Mouse (Mus musculus): Measurements from ENCODE around the gene Usp15. TPM values are rescaled to one million over a fixed set of nuclear protein-coding genes. Genes with fewer than 3 reads are reported as not detected.

Gene Usp15
- polyA plus RNA-seq, 1 experiment from 2014 or later = 85.9 TPM

DNA sequence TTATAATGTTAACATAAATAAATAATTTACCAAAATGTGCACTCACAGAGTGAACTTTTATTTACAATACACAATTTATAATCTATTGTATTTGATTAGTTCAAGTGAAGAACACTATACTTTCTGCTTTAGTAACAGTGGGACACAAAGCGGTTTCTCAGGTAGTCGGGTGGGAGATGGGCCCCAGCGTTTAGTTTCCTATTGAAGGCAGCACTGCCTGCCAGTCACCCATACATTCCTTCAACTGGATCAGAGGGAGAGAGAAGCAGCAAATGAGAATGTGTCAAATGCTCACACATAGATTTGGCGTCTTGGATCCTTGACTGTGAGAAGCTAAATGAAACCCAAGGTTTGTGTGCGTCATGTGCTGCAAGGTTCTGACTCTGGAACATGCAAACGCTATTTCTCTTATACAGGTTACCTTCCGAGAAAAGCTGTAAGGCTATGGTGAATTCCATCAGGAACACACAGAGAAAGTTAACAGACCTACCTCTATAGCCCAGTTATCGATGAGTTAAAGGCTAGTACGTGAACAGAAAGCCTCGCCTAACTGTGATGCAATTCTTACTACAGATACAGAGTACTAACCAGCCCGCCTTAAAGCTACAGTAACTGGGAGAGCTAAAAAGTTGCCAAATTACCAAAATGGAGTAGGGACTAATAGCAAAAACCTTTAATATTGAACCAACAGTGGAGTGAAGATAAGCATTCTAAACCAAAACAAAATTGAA lies 84.6 kb downstream of the Usp15 start:
- H3K4me1 ChIP-seq (ENCODE audit: control insufficient read depth, insufficient read depth, low read length) = no peaks in the 10 kb centered on the region
- no peaks in the 10 kb centered on the region for H3K9me3 ChIP-seq (replicated peaks; ENCODE audit: control insufficient read depth, low read length)
- no peak overlapping the region for H3K4me2 ChIP-seq
- H3K9ac ChIP-seq (ENCODE audit: low read depth, low read length) = no peak overlapping the region
- H3K27ac ChIP-seq (ENCODE audit: low read depth, low read length) = no peak overlapping the region
- no peak for ATAC-seq (replicated peaks; ENCODE audit: insufficient number of reproducible peaks, low FRiP score, low TSS enrichment)
- no peak overlapping the region for H3K4me3 ChIP-seq (ENCODE audit: low read depth, low read length)
- H3K27me3 ChIP-seq (ENCODE audit: control insufficient read depth, insufficient read depth, low read length) = no peaks in the 10 kb centered on the region
- 88% methylated on average over 11 of the region's 11 CpGs for WGBS (ENCODE audit: insufficient replicate concordance)
- peaks cover 14% of the 10 kb centered on the region for H3K36me3 ChIP-seq (ENCODE audit: control insufficient read depth, insufficient read depth, low read length)

DNA sequence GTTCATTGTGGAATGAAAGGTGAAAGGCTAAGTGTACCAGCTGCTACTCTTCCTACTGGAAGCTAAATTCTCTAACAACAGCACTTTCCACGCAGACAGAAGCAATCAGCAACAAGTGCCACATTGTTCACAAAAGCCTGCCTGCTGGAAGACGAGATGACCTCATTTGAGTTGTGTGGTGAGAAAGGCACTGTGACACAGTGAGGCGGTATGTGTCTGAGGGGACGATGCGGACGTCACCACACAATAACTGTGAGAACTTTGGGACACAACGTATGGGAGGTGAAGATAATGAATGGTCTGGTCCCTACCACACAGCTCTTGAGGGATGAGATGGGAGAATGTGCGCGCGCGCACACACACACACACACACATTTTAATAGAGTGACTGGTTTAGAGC lies 86.2 kb downstream of the Usp15 start:
- no peak overlapping the region for H3K4me3 ChIP-seq (ENCODE audit: low read depth, low read length)
- H3K36me3 ChIP-seq (ENCODE audit: control insufficient read depth, insufficient read depth, low read length) = peaks cover 11% of the 10 kb centered on the region
- no peak overlapping the region for H3K4me2 ChIP-seq
- H3K27me3 ChIP-seq (ENCODE audit: control insufficient read depth, insufficient read depth, low read length) = no peaks in the 10 kb centered on the region
- 77% methylated on average over 11 of the region's 11 CpGs for WGBS (ENCODE audit: insufficient replicate concordance)
- H3K4me1 ChIP-seq (ENCODE audit: control insufficient read depth, insufficient read depth, low read length) = no peaks in the 10 kb centered on the region
- no peak for ATAC-seq (replicated peaks; ENCODE audit: insufficient number of reproducible peaks, low FRiP score, low TSS enrichment)
- no peak overlapping the region for H3K27ac ChIP-seq (ENCODE audit: low read depth, low read length)
- H3K9me3 ChIP-seq (replicated peaks; ENCODE audit: control insufficient read depth, low read length) = no peaks in the 10 kb centered on the region
- no peak overlapping the region for H3K9ac ChIP-seq (ENCODE audit: low read depth, low read length)

DNA sequence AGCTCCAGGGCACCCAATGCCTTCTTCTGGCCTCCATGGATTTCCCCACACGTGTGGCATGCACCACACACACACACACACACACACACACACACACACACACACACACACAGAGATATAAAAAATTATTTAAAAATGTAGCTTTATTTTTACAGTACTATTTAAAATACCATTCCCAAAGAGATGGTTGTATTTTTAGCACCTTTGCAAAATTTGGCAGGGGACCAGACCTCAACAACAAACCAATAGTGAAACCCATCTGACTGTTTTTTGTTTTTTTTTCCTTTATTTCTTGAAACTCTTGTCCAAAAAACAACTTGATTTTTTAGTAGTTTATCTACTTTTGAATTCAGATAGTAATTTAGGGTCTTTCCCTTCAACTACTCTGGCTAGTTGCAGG lies 88.3 kb downstream of the Usp15 start:
- 100% methylated on average over 1 of the region's 1 CpGs for WGBS (ENCODE audit: insufficient replicate concordance)
- H3K9me3 ChIP-seq (replicated peaks; ENCODE audit: control insufficient read depth, low read length) = no peaks in the 10 kb centered on the region

GRCm38 (mm10) chr10:123108121-123108520 lies 88.7 kb downstream of the Usp15 start:
- Histone ChIP-seq H3K9ac (ENCODE audit: low read depth, low read length) (no peak overlapping the region), H3K27ac (ENCODE audit: low read depth, low read length) (no peak overlapping the region), H3K27me3 (ENCODE audit: control insufficient read depth, insufficient read depth, low read length) (no peaks in the 10 kb centered on the region), H3K4me1 (ENCODE audit: control insufficient read depth, insufficient read depth, low read length) (no peaks in the 10 kb centered on the region), H3K4me3 (ENCODE audit: low read depth, low read length) (no peak overlapping the region), H3K4me2 (no peak overlapping the region), H3K9me3 (replicated peaks; ENCODE audit: control insufficient read depth, low read length) (no peaks in the 10 kb centered on the region), H3K36me3 (ENCODE audit: control insufficient read depth, insufficient read depth, low read length) (no peaks in the 10 kb centered on the region)
- WGBS (ENCODE audit: insufficient replicate concordance) = 91% methylated on average over 5 of the region's 5 CpGs
- no peak for ATAC-seq (replicated peaks; ENCODE audit: insufficient number of reproducible peaks, low FRiP score, low TSS enrichment)

More for the DNA sequence above, 88.3 kb downstream of the Usp15 start:
- Histone ChIP-seq H3K27ac (ENCODE audit: low read depth, low read length) (no peak overlapping the region), H3K27me3 (ENCODE audit: control insufficient read depth, insufficient read depth, low read length) (no peaks in the 10 kb centered on the region), H3K4me2 (no peak overlapping the region), H3K4me3 (ENCODE audit: low read depth, low read length) (no peak overlapping the region), H3K36me3 (ENCODE audit: control insufficient read depth, insufficient read depth, low read length) (0 out of 2 replicates have a peak, but pooled peaks cover 2% of the 10 kb centered on the region), H3K4me1 (ENCODE audit: control insufficient read depth, insufficient read depth, low read length) (no peaks in the 10 kb centered on the region), H3K9ac (ENCODE audit: low read depth, low read length) (no peak overlapping the region)
- no peak for ATAC-seq (replicated peaks; ENCODE audit: insufficient number of reproducible peaks, low FRiP score, low TSS enrichment)

- Histone ChIP-seq H3K4me1 (ENCODE audit: control insufficient read depth, insufficient read depth, low read length) (no peaks in the 10 kb centered on the region), H3K4me3 (ENCODE audit: low read depth, low read length) (no peak overlapping the region), H3K27ac (ENCODE audit: low read depth, low read length) (no peak overlapping the region), H3K36me3 (ENCODE audit: control insufficient read depth, insufficient read depth, low read length) (no peaks in the 10 kb centered on the region), H3K4me2 (no peak overlapping the region), H3K9ac (ENCODE audit: low read depth, low read length) (no peak overlapping the region), H3K27me3 (ENCODE audit: control insufficient read depth, insufficient read depth, low read length) (no peaks in the 10 kb centered on the region), H3K9me3 (replicated peaks; ENCODE audit: control insufficient read depth, low read length) (no peaks in the 10 kb centered on the region)
- WGBS (ENCODE audit: insufficient replicate concordance) = 67% methylated on average over 1 of the region's 1 CpGs
- ATAC-seq (replicated peaks; ENCODE audit: insufficient number of reproducible peaks, low FRiP score, low TSS enrichment) = no peak
Observed at GRCm38 (mm10) chr10:123101303-123101702, 95.5 kb downstream of the Usp15 start.

DNA sequence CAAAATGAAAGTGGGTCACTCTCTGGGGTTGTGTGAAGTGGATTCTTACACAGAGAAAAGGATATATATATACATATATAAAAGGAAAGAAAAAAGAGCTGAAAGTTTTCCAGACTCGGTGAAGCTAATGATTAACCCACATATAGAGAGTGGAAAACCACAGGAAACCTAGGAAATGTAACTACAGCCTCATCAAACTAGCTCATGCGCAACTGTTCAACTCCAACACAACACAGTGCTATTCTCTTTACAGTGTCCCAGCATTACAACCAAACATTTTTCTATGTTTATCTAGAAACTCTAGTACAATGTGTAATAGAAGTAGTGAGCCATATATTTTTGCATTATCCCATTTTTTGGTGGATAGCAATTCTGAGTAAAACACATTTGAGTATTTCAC lies 96.2 kb downstream of the Usp15 start:
- Histone ChIP-seq H3K27ac (ENCODE audit: low read depth, low read length) (no peak overlapping the region), H3K36me3 (ENCODE audit: control insufficient read depth, insufficient read depth, low read length) (no peaks in the 10 kb centered on the region), H3K9ac (ENCODE audit: low read depth, low read length) (no peak overlapping the region), H3K4me1 (ENCODE audit: control insufficient read depth, insufficient read depth, low read length) (no peaks in the 10 kb centered on the region), H3K4me3 (ENCODE audit: low read depth, low read length) (no peak overlapping the region), H3K4me2 (no peak overlapping the region), H3K9me3 (replicated peaks; ENCODE audit: control insufficient read depth, low read length) (no peaks in the 10 kb centered on the region), H3K27me3 (ENCODE audit: control insufficient read depth, insufficient read depth, low read length) (no peaks in the 10 kb centered on the region)
- WGBS (ENCODE audit: insufficient replicate concordance) = 82% methylated on average over 2 of the region's 2 CpGs
- no peak for ATAC-seq (replicated peaks; ENCODE audit: insufficient number of reproducible peaks, low FRiP score, low TSS enrichment)

GRCm38 (mm10) chr10:123094504-123094903 lies 102.3 kb downstream of the Usp15 start:
- no peak overlapping the region for H3K27ac ChIP-seq (ENCODE audit: low read depth, low read length)
- no peaks in the 10 kb centered on the region for H3K36me3 ChIP-seq (ENCODE audit: control insufficient read depth, insufficient read depth, low read length)
- ATAC-seq (replicated peaks; ENCODE audit: insufficient number of reproducible peaks, low FRiP score, low TSS enrichment) = no peak
- H3K4me3 ChIP-seq (ENCODE audit: low read depth, low read length) = no peak overlapping the region
- no peak overlapping the region for H3K9ac ChIP-seq (ENCODE audit: low read depth, low read length)
- H3K4me2 ChIP-seq = no peak overlapping the region
- no peaks in the 10 kb centered on the region for H3K4me1 ChIP-seq (ENCODE audit: control insufficient read depth, insufficient read depth, low read length)
- H3K27me3 ChIP-seq (ENCODE audit: control insufficient read depth, insufficient read depth, low read length) = no peaks in the 10 kb centered on the region
- H3K9me3 ChIP-seq (replicated peaks; ENCODE audit: control insufficient read depth, low read length) = no peaks in the 10 kb centered on the region
- 82% methylated on average over 7 of the region's 7 CpGs for WGBS (ENCODE audit: insufficient replicate concordance)

DNA sequence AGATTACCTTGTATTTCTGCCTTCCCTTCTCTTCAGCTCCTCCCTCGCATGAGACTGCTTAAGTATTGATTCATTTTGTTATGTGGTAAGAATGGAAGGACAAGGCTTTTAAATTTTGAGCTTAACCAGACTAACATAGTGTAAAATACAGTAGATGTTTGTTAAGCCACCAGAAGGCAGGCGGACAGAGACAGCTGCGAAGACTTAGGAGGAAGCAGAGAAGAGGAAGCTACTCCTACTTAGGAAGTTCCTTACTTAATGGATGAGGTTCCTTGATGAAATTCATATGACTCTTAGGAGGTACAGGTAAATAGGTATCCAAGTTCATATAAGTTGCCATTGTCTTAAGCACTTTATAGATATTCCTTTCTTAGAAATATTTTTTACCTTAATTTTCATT lies 104.2 kb downstream of the Usp15 start:
- Histone ChIP-seq H3K4me1 (ENCODE audit: control insufficient read depth, insufficient read depth, low read length) (no peaks in the 10 kb centered on the region), H3K4me3 (ENCODE audit: low read depth, low read length) (no peak overlapping the region), H3K4me2 (no peak overlapping the region), H3K9me3 (replicated peaks; ENCODE audit: control insufficient read depth, low read length) (no peaks in the 10 kb centered on the region), H3K27ac (ENCODE audit: low read depth, low read length) (no peak overlapping the region), H3K9ac (ENCODE audit: low read depth, low read length) (no peak overlapping the region), H3K27me3 (ENCODE audit: control insufficient read depth, insufficient read depth, low read length) (no peaks in the 10 kb centered on the region), H3K36me3 (ENCODE audit: control insufficient read depth, insufficient read depth, low read length) (no peaks in the 10 kb centered on the region)
- WGBS (ENCODE audit: insufficient replicate concordance) = 66% methylated on average over 3 of the region's 3 CpGs
- no peak for ATAC-seq (replicated peaks; ENCODE audit: insufficient number of reproducible peaks, low FRiP score, low TSS enrichment)

DNA sequence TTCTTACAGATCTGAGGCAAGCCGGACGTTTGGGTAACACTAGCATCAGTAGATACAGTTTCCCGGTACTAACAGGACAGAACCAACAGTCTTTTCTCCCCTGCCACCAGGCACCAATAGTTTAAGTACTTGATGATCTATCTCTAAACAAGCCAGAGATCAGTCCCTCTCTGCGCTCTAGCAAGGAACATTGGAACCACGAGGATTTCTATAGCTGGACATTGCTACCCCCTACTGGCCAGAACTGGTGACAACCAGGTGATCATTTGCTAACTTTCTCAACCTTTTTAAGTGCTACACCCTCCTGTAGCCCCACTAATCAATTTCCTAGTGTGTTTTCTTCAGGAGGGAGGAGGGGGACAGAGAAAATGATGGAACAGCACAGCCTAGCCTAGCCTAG lies 105.1 kb downstream of the Usp15 start:
- Histone ChIP-seq H3K4me2 (no peak overlapping the region), H3K27me3 (ENCODE audit: control insufficient read depth, insufficient read depth, low read length) (no peaks in the 10 kb centered on the region), H3K27ac (ENCODE audit: low read depth, low read length) (no peak overlapping the region), H3K4me3 (ENCODE audit: low read depth, low read length) (no peak overlapping the region), H3K9me3 (replicated peaks; ENCODE audit: control insufficient read depth, low read length) (no peaks in the 10 kb centered on the region), H3K4me1 (ENCODE audit: control insufficient read depth, insufficient read depth, low read length) (no peaks in the 10 kb centered on the region), H3K36me3 (ENCODE audit: control insufficient read depth, insufficient read depth, low read length) (no peaks in the 10 kb centered on the region), H3K9ac (ENCODE audit: low read depth, low read length) (no peak overlapping the region)
- no peak; the same call in 1 of the 2 replicates for ATAC-seq (replicated peaks; ENCODE audit: insufficient number of reproducible peaks, low FRiP score, low TSS enrichment)
- WGBS (ENCODE audit: insufficient replicate concordance) = 36% methylated on average over 5 of the region's 5 CpGs

Measured in heart, embryonic 11.5 days (tissue).